ENCODE assay signal across 25 mouse cellular contexts in genomic region chr17:53502966-53503365, GRCm38 (mm10). TPM values are rescaled to one million over a fixed set of nuclear protein-coding genes. Genes with fewer than 3 reads are reported as not detected.
DNase-seq lines count a peak whose midpoint lies in the region; ATAC-seq and TF ChIP-seq lines count a peak whose summit lies in the region.
"Had no signal": no experiment of that assay in that cellular context is flagged by ENCODE, and none has a peak within 500 bp of the region (broad histone marks: within the 10 kb centered on the region; RNA-seq: fewer than 3 reads in every experiment).

No protein-coding gene starts in this region.

- peak; percentile 14; the same call in 1 of the 2 replicates for TF ChIP-seq CTCF in heart, adult 2 months (IDR thresholded peaks at IDR 0.05)
- TF ChIP-seq CTCF in CH12.LX (conservative IDR thresholded peaks at IDR 0.05 in 1 of 2, IDR thresholded peaks at IDR 0.05 in 1 of 2; ENCODE audit: low read depth in 2 of 2, low read length in 2 of 2) (no peak), MEL (IDR thresholded peaks at IDR 0.05 in 2 of 3, conservative IDR thresholded peaks at IDR 0.05 in 1 of 3; ENCODE audit: control insufficient read depth in 1 of 3, insufficient read depth in 1 of 3, low read depth in 2 of 3, low read length in 3 of 3, poor library complexity in 1 of 3, severe bottlenecking in 1 of 3) (peak in 1 of 3 experiments; percentile 5; a peak in 1 of 6 replicates)

- DNase-seq in heart, adult 2 months: no peak
- DNase-seq in heart, embryonic 10.5 days (ENCODE audit: low spot score): no peak
- no peak for DNase-seq in CH12.LX (ENCODE audit: extremely low read depth)
- DNase-seq in MEL (ENCODE audit: low read depth, low spot score): no peak
- no peak for DNase-seq in forebrain, embryonic 10.5 days (ENCODE audit: extremely low spot score, low spot score)
- DNase-seq: adrenal gland, adult 8-10 months; adrenal gland, postnatal 25 days; B cell, adult 2 months; cerebellum, adult 11-12 months; cerebellum, adult 8-10 months; cerebellum, postnatal 10 days; cerebellum, postnatal 36 days; forebrain, postnatal 0 days; gastrocnemius, postnatal 25 days; heart, postnatal 14 days; heart, postnatal 4 days; kidney, adult 18-20 months had no signal

- no peak overlapping the region for H3K4me3 ChIP-seq in heart, adult 2 months
- no peak overlapping the region for H3K4me3 ChIP-seq in heart, embryonic 10.5 days
- H3K4me3 ChIP-seq in CH12.LX (replicated peaks in 1 of 3; ENCODE audit: low read depth in 2 of 3, low read length in 2 of 3, poor library complexity in 1 of 3) (no peak overlapping the region), MEL (ENCODE audit: control insufficient read depth in 1 of 2, insufficient read depth in 1 of 2, low read depth in 2 of 2, low read length in 2 of 2) (no peak overlapping the region)
- no peak overlapping the region for H3K4me3 ChIP-seq in forebrain, embryonic 10.5 days
- H3K4me3 ChIP-seq: heart, embryonic 13.5 days had no signal

- no peak for TF ChIP-seq EP300 in heart, adult 2 months (IDR thresholded peaks at IDR 0.05; ENCODE audit: insufficient read depth, low read depth, low read length)
- TF ChIP-seq EP300 in CH12.LX (IDR thresholded peaks at IDR 0.05; ENCODE audit: low read length): no peak
- no peak for TF ChIP-seq EP300 in MEL (IDR thresholded peaks at IDR 0.05; ENCODE audit: low read depth in 1 of 2, low read length in 2 of 2)

- ATAC-seq in frontal cortex, adult (ENCODE audit: low TSS enrichment): no peak
- ATAC-seq: forebrain, embryonic 14.5 days; forebrain, postnatal 0 days; hindbrain, postnatal 0 days; inflammation-experienced regulatory T-cells, adult 6 months; intestine, embryonic 16.5 days had no signal

- no peak overlapping the region for H3K9ac ChIP-seq in heart, adult 2 months (ENCODE audit: low read depth, low read length)
- H3K9ac ChIP-seq in CH12.LX (ENCODE audit: insufficient read depth, low read depth) (no peak overlapping the region), MEL (ENCODE audit: control insufficient read depth, low read depth, low read length, poor library complexity, severe bottlenecking) (no peak overlapping the region)
- H3K9ac ChIP-seq: forebrain, postnatal 0 days; heart, embryonic 13.5 days; hindbrain, embryonic 14.5 days had no signal

- 100% methylated on average over 2 of the region's 2 CpGs for WGBS in heart, adult 2 months
- 93% methylated on average over 2 of the region's 2 CpGs for WGBS in heart, embryonic 10.5 days
- 89% methylated on average over 2 of the region's 2 CpGs for WGBS in forebrain, embryonic 10.5 days

- H3K36me3 ChIP-seq in heart, adult 2 months (ENCODE audit: control insufficient read depth, insufficient read depth, low read length): peaks cover 2% of the 10 kb centered on the region
- H3K36me3 ChIP-seq in heart, embryonic 10.5 days: peaks cover 68% of the 10 kb centered on the region
- H3K36me3 ChIP-seq in CH12.LX (replicated peaks in 1 of 2; ENCODE audit: control insufficient read depth in 1 of 2, insufficient read depth in 1 of 2, low read length in 1 of 2) (peaks cover 43 to 64% of the 10 kb centered on the region in 2 experiments), MEL (ENCODE audit: control insufficient read depth in 1 of 2, insufficient read depth in 2 of 2, low read length in 2 of 2) (peaks cover 0 to 22% of the 10 kb centered on the region in 2 experiments; a peak in 2 of 4 replicates)
- H3K36me3 ChIP-seq in forebrain, embryonic 10.5 days (replicated peaks): peaks cover 83% of the 10 kb centered on the region

- H3K79me2 ChIP-seq in heart, adult 2 months (replicated peaks; ENCODE audit: control insufficient read depth, insufficient read depth, low read length): no peaks in the 10 kb centered on the region
- H3K79me2 ChIP-seq in CH12.LX (replicated peaks; ENCODE audit: control insufficient read depth, extremely low read depth, insufficient read depth, poor library complexity, severe bottlenecking): no peaks in the 10 kb centered on the region
- no peaks in the 10 kb centered on the region; the same call in 1 of the 2 replicates for H3K79me2 ChIP-seq in MEL (ENCODE audit: control insufficient read depth, insufficient read depth, low read length, poor library complexity)

- no peaks in the 10 kb centered on the region for H3K27me3 ChIP-seq in heart, adult 2 months (ENCODE audit: control insufficient read depth, insufficient read depth, low read length)
- H3K27me3 ChIP-seq in heart, embryonic 10.5 days (ENCODE audit: insufficient read depth, poor library complexity, severe bottlenecking): no peaks in the 10 kb centered on the region
- H3K27me3 ChIP-seq in CH12.LX (replicated peaks) (no peaks in the 10 kb centered on the region), MEL (ENCODE audit: control insufficient read depth in 1 of 2, insufficient read depth in 2 of 2, low read length in 2 of 2) (no peaks in the 10 kb centered on the region)
- H3K27me3 ChIP-seq in forebrain, embryonic 10.5 days (ENCODE audit: poor library complexity, severe bottlenecking): no peaks in the 10 kb centered on the region
- H3K27me3 ChIP-seq: heart, embryonic 13.5 days had no signal

- no peak overlapping the region for H3K27ac ChIP-seq in heart, adult 2 months
- H3K27ac ChIP-seq in heart, embryonic 10.5 days: no peak overlapping the region
- H3K27ac ChIP-seq in CH12.LX (ENCODE audit: insufficient read depth, low read depth) (no peak overlapping the region), MEL (ENCODE audit: control insufficient read depth, low read depth, low read length) (no peak overlapping the region)
- no peak overlapping the region for H3K27ac ChIP-seq in forebrain, embryonic 10.5 days
- H3K27ac ChIP-seq: heart, embryonic 13.5 days; hindbrain, embryonic 14.5 days; hindbrain, postnatal 0 days had no signal

- dilution Hi-C loops in CH12.LX (cut with MboI; ENCODE audit: extremely low pct_ligation_motif_present, extremely low pct_unique_long_range_greater_than_20kb, low sequenced_read_pairs): no loop called here

- TF ChIP-seq RAD21 in CH12.LX (IDR thresholded peaks at IDR 0.05; ENCODE audit: low read depth, low read length) (no peak), MEL (IDR thresholded peaks at IDR 0.05; ENCODE audit: low read depth, low read length) (no peak)

- H3K9me3 ChIP-seq in heart, embryonic 10.5 days: no peaks in the 10 kb centered on the region
- H3K9me3 ChIP-seq in CH12.LX (replicated peaks; ENCODE audit: low read length): no peaks in the 10 kb centered on the region
- H3K9me3 ChIP-seq in MEL (replicated peaks; ENCODE audit: insufficient read depth, low read length): no peaks in the 10 kb centered on the region
- H3K9me3 ChIP-seq in forebrain, embryonic 10.5 days: no peaks in the 10 kb centered on the region
- H3K9me3 ChIP-seq: heart, embryonic 13.5 days had no signal

- H3K4me1 ChIP-seq in heart, adult 2 months (ENCODE audit: control insufficient read depth, insufficient read depth, low read length): no peaks in the 10 kb centered on the region
- H3K4me1 ChIP-seq in heart, embryonic 10.5 days: no peaks in the 10 kb centered on the region
- H3K4me1 ChIP-seq in CH12.LX (ENCODE audit: control insufficient read depth in 1 of 2, insufficient read depth in 2 of 2) (no peaks in the 10 kb centered on the region), MEL (ENCODE audit: control insufficient read depth in 1 of 2, insufficient read depth in 2 of 2, low read length in 2 of 2) (no peaks in the 10 kb centered on the region)
- H3K4me1 ChIP-seq in forebrain, embryonic 10.5 days: no peaks in the 10 kb centered on the region
- H3K4me1 ChIP-seq: heart, embryonic 13.5 days had no signal

- TF ChIP-seq POLR2A in heart, adult 2 months (IDR thresholded peaks at IDR 0.05; ENCODE audit: insufficient read depth, low read depth, low read length): no peak
- TF ChIP-seq POLR2A in CH12.LX (IDR thresholded peaks at IDR 0.05; ENCODE audit: low read depth, low read length): no peak
- TF ChIP-seq POLR2A in MEL (IDR thresholded peaks at IDR 0.05; ENCODE audit: control insufficient read depth in 1 of 2, insufficient read depth in 1 of 2, low read depth in 1 of 2, low read length in 2 of 2, poor library complexity in 1 of 2): no peak

- intact Hi-C loops in heart, adult 2 months (cut with DNase I): no loop called here

- H3K4me2 ChIP-seq in CH12.LX (ENCODE audit: insufficient read depth, low read depth, poor library complexity, severe bottlenecking): no peak overlapping the region
- H3K4me2 ChIP-seq: heart, embryonic 13.5 days; hindbrain, embryonic 14.5 days had no signal

- in situ Hi-C loops in CH12.LX (cut with MboI; ENCODE audit: low pct_ligation_motif_present, low pct_unique_long_range_greater_than_20kb, low sequenced_read_pairs): no loop called here

RNA-seq across cellular contexts. Expression of gene Rab5a, which starts 23.9 kb away (rescaled TPM):
- 10 to 100 TPM; 48.5 to 55.5 TPM for total RNA-seq in heart, adult 2 months (2021)
- 10.9 and 20.3 TPM in 2 replicates for polyA plus RNA-seq in heart, adult 2 months (2012; rRNA removed)
- polyA plus RNA-seq in heart, embryonic 10.5 days (2016; fragmentation: Nextera tagmentation; extraction: Ambion mirVana): 71.7 and 90.6 TPM in 2 replicates
- total RNA-seq in CH12.LX (2012; rRNA removed) (28.0 and 32.1 TPM in 2 replicates), CH12.LX (2014; rRNA removed) (89.2 and 107 TPM in 2 replicates), MEL (2012; rRNA removed) (23.7 and 26.7 TPM in 2 replicates)
- polyA plus RNA-seq in CH12.LX (2012; ENCODE audit: insufficient read length, low read depth) (36.1 and 38.9 TPM in 2 replicates), MEL (2012; ENCODE audit: insufficient read depth in 1 of 2, insufficient read length in 2 of 2, low read depth in 1 of 2, low replicate concordance in 2 of 2, missing spikeins in 1 of 2) (10 to 100 TPM in 1 of 2 experiments, not detected in 1; 22.7 TPM)
- polyA plus RNA-seq in forebrain, embryonic 10.5 days (2016; fragmentation: Nextera tagmentation; extraction: Ambion mirVana): 55.3 and 56.5 TPM in 2 replicates

RNA-seq across cellular contexts. Expression of gene Pp2d1, which starts 36.3 kb away (rescaled TPM):
- total RNA-seq in heart, adult 2 months (2021): not detected
- polyA plus RNA-seq in heart, adult 2 months (2012; rRNA removed): not detected in 2 replicates
- polyA plus RNA-seq in heart, embryonic 10.5 days (2016; fragmentation: Nextera tagmentation; extraction: Ambion mirVana): 0.27 and 0.34 TPM in 2 replicates
- total RNA-seq in CH12.LX (2012; rRNA removed) (not detected in 2 replicates), CH12.LX (2014; rRNA removed) (not detected in 2 replicates), MEL (2012; rRNA removed) (0.07 and 0.08 TPM in 2 replicates)
- polyA plus RNA-seq in CH12.LX (2012; ENCODE audit: insufficient read length, low read depth) (not detected in 2 replicates), MEL (2012; ENCODE audit: insufficient read depth in 1 of 2, insufficient read length in 2 of 2, low read depth in 1 of 2, low replicate concordance in 2 of 2, missing spikeins in 1 of 2) (under 1 TPM in 1 of 2 experiments, not detected in 1; 0.04 TPM)
- 0.25 and 0.26 TPM in 2 replicates for polyA plus RNA-seq in forebrain, embryonic 10.5 days (2016; fragmentation: Nextera tagmentation; extraction: Ambion mirVana)
- total RNA-seq: adrenal gland, adult 8-10 months; adrenal gland, postnatal 25 days; forebrain, postnatal 0 days; gastrocnemius, postnatal 25 days; heart, postnatal 14 days; heart, postnatal 4 days; hindbrain, postnatal 0 days had no signal
- polyA plus RNA-seq: gonadal fat pad, adult 2 months had no signal

RNA-seq across cellular contexts. Expression of gene Efhb, which starts 39.8 kb away (rescaled TPM):
- total RNA-seq in heart, adult 2 months (2021): under 1 TPM; 0.10 to 0.16 TPM
- polyA plus RNA-seq in heart, adult 2 months (2012; rRNA removed): 0.10 and 0.12 TPM in 2 replicates
- 0.28 and 0.38 TPM in 2 replicates for polyA plus RNA-seq in heart, embryonic 10.5 days (2016; fragmentation: Nextera tagmentation; extraction: Ambion mirVana)
- total RNA-seq in CH12.LX (2012; rRNA removed) (0.04 TPM in 1 of 2 replicates, not detected in the other), CH12.LX (2014; rRNA removed) (not detected in 2 replicates), MEL (2012; rRNA removed) (not detected in 2 replicates)
- polyA plus RNA-seq in CH12.LX (2012; ENCODE audit: insufficient read length, low read depth) (0.09 TPM in 1 of 2 replicates, not detected in the other), MEL (2012; ENCODE audit: insufficient read depth in 1 of 2, insufficient read length in 2 of 2, low read depth in 1 of 2, low replicate concordance in 2 of 2, missing spikeins in 1 of 2) (not detected)
- 0.41 and 0.66 TPM in 2 replicates for polyA plus RNA-seq in forebrain, embryonic 10.5 days (2016; fragmentation: Nextera tagmentation; extraction: Ambion mirVana)
